Mouse (Mus musculus): ENCODE measurements at regions not wholly inside any gene's neighbourhood (a gene's known extent, or its start where the extent isn't known, plus 50 kb on each side); places are given as distances from the start of the nearest gene placed in this dataset.

GRCm38 (mm10) chr16:5393336-5393735, 137.6 kb upstream of the Eef2kmt start:
- Histone ChIP-seq H3K36me3 (ENCODE audit: control insufficient read depth in 1 of 2, insufficient read depth in 2 of 2, low read length in 2 of 2) (no peaks in the 10 kb centered on the region), H3K79me2 (ENCODE audit: control insufficient read depth, insufficient read depth, low read length, poor library complexity) (no peaks in the 10 kb centered on the region), H3K9ac (ENCODE audit: control insufficient read depth, low read depth, low read length, poor library complexity, severe bottlenecking) (no peak overlapping the region), H3K4me1 (ENCODE audit: control insufficient read depth in 1 of 2, insufficient read depth in 2 of 2, low read length in 2 of 2) (no peaks in the 10 kb centered on the region), H3K4me3 (ENCODE audit: control insufficient read depth in 1 of 2, insufficient read depth in 1 of 2, low read depth in 2 of 2, low read length in 2 of 2) (no peak overlapping the region), H3K27ac (ENCODE audit: control insufficient read depth, low read depth, low read length) (no peak overlapping the region), H3K9me3 (replicated peaks; ENCODE audit: insufficient read depth, low read length) (no peaks in the 10 kb centered on the region), H3K27me3 (ENCODE audit: control insufficient read depth in 1 of 2, insufficient read depth in 2 of 2, low read length in 2 of 2) (no peaks in the 10 kb centered on the region)
- no peak for DNase-seq (ENCODE audit: low read depth, low spot score)
- no peak for TF ChIP-seq EP300 (IDR thresholded peaks at IDR 0.05; ENCODE audit: low read depth in 1 of 2, low read length in 2 of 2)
- no peak for TF ChIP-seq TCF12 (IDR thresholded peaks at IDR 0.05; ENCODE audit: low read depth, low read length)
- TF ChIP-seq ZNF384 (IDR thresholded peaks at IDR 0.05; ENCODE audit: low read depth, low read length): no peak
- TF ChIP-seq TAL1 (IDR thresholded peaks at IDR 0.05; ENCODE audit: low read length): no peak
- no peak for TF ChIP-seq MEF2A (IDR thresholded peaks at IDR 0.05; ENCODE audit: extremely low read depth, insufficient replicate concordance, low read depth, low read length, poor library complexity, severe bottlenecking)
- TF ChIP-seq MAFK (IDR thresholded peaks at IDR 0.05; ENCODE audit: borderline replicate concordance, low read depth, low read length): no peak

- Histone ChIP-seq H3K4me1 (ENCODE audit: control insufficient read depth in 1 of 2, insufficient read depth in 2 of 2, low read length in 2 of 2) (no peaks in the 10 kb centered on the region), H3K27me3 (ENCODE audit: control insufficient read depth in 1 of 2, insufficient read depth in 2 of 2, low read length in 2 of 2) (no peaks in the 10 kb centered on the region)
Observed at GRCm38 (mm10) chr16:5382930-5383329, 127.1 kb upstream of the Eef2kmt start.

GRCm38 (mm10) chr16:5382228-5382884, 126.6 kb upstream of the Eef2kmt start:
- TF ChIP-seq POLR2AphosphoS5 (IDR thresholded peaks at IDR 0.05; ENCODE audit: borderline replicate concordance, low read depth, low read length) (no peak), TBP (IDR thresholded peaks at IDR 0.05; ENCODE audit: low read depth, low read length) (no peak), ZC3H11A (IDR thresholded peaks at IDR 0.05; ENCODE audit: low read depth, low read length) (no peak), GATA1 (IDR thresholded peaks at IDR 0.05; ENCODE audit: low read depth, low read length) (no peak), MYC (IDR thresholded peaks at IDR 0.05; ENCODE audit: low read depth, low read length) (no peak), HCFC1 (IDR thresholded peaks at IDR 0.05; ENCODE audit: low read depth, low read length) (no peak), MEF2A (IDR thresholded peaks at IDR 0.05; ENCODE audit: extremely low read depth, insufficient replicate concordance, low read depth, low read length, poor library complexity, severe bottlenecking) (no peak), MAX (IDR thresholded peaks at IDR 0.05; ENCODE audit: low read length) (no peak), POLR2A (IDR thresholded peaks at IDR 0.05; ENCODE audit: control insufficient read depth in 1 of 2, insufficient read depth in 1 of 2, low read depth in 1 of 2, low read length in 2 of 2, poor library complexity in 1 of 2) (no peak), USF1 (IDR thresholded peaks at IDR 0.05; ENCODE audit: low read depth, low read length) (no peak), RCOR1 (IDR thresholded peaks at IDR 0.05; ENCODE audit: low read depth, low read length) (no peak), KAT2A (conservative IDR thresholded peaks at IDR 0.05; ENCODE audit: low read depth, low read length) (no peak), NRF1 (IDR thresholded peaks at IDR 0.05; ENCODE audit: insufficient read depth, low read depth, low read length, poor library complexity, severe bottlenecking) (no peak), USF2 (IDR thresholded peaks at IDR 0.05; ENCODE audit: borderline replicate concordance in 1 of 2, insufficient read depth in 1 of 2, low read depth in 1 of 2, low read length in 2 of 2) (no peak), TAL1 (IDR thresholded peaks at IDR 0.05; ENCODE audit: low read length) (no peak), GABPA (IDR thresholded peaks at IDR 0.05; ENCODE audit: low read depth, low read length) (no peak), UBTF (IDR thresholded peaks at IDR 0.05; ENCODE audit: borderline replicate concordance, insufficient read depth, low read depth, low read length) (no peak)
- Histone ChIP-seq H3K27me3 (ENCODE audit: control insufficient read depth in 1 of 2, insufficient read depth in 2 of 2, low read length in 2 of 2) (no peaks in the 10 kb centered on the region), H3K9me3 (replicated peaks; ENCODE audit: insufficient read depth, low read length) (no peaks in the 10 kb centered on the region), H3K4me3 (ENCODE audit: control insufficient read depth in 1 of 2, insufficient read depth in 1 of 2, low read depth in 2 of 2, low read length in 2 of 2) (no peak overlapping the region), H3K9ac (ENCODE audit: control insufficient read depth, low read depth, low read length, poor library complexity, severe bottlenecking) (no peak overlapping the region), H3K79me2 (ENCODE audit: control insufficient read depth, insufficient read depth, low read length, poor library complexity) (no peaks in the 10 kb centered on the region), H3K4me1 (ENCODE audit: control insufficient read depth in 1 of 2, insufficient read depth in 2 of 2, low read length in 2 of 2) (no peaks in the 10 kb centered on the region), H3K27ac (ENCODE audit: control insufficient read depth, low read depth, low read length) (no peak overlapping the region), H3K36me3 (ENCODE audit: control insufficient read depth in 1 of 2, insufficient read depth in 2 of 2, low read length in 2 of 2) (no peaks in the 10 kb centered on the region)
- no peak for DNase-seq (ENCODE audit: low read depth, low spot score)

More at GRCm38 (mm10) chr16:5382930-5383329, 127.1 kb upstream of the Eef2kmt start:
- TF ChIP-seq MAFK (IDR thresholded peaks at IDR 0.05; ENCODE audit: borderline replicate concordance, low read depth, low read length) (no peak), ZC3H11A (IDR thresholded peaks at IDR 0.05; ENCODE audit: low read depth, low read length) (no peak), NRF1 (IDR thresholded peaks at IDR 0.05; ENCODE audit: insufficient read depth, low read depth, low read length, poor library complexity, severe bottlenecking) (no peak), MYB (IDR thresholded peaks at IDR 0.05; ENCODE audit: low read depth, low read length) (no peak), ZMIZ1 (IDR thresholded peaks at IDR 0.05; ENCODE audit: low read depth, low read length) (no peak)
- H3K79me2 ChIP-seq (ENCODE audit: control insufficient read depth, insufficient read depth, low read length, poor library complexity): no peaks in the 10 kb centered on the region
- no peaks in the 10 kb centered on the region for H3K36me3 ChIP-seq (ENCODE audit: control insufficient read depth in 1 of 2, insufficient read depth in 2 of 2, low read length in 2 of 2)
- H3K4me3 ChIP-seq (ENCODE audit: control insufficient read depth in 1 of 2, insufficient read depth in 1 of 2, low read depth in 2 of 2, low read length in 2 of 2): no peak overlapping the region
- DNase-seq (ENCODE audit: low read depth, low spot score): no peak
- H3K27ac ChIP-seq (ENCODE audit: control insufficient read depth, low read depth, low read length): no peak overlapping the region
- no peaks in the 10 kb centered on the region for H3K9me3 ChIP-seq (replicated peaks; ENCODE audit: insufficient read depth, low read length)
- no peak overlapping the region for H3K9ac ChIP-seq (ENCODE audit: control insufficient read depth, low read depth, low read length, poor library complexity, severe bottlenecking)
